Mouse (Mus musculus) forebrain, embryonic 11.5 days (tissue): ENCODE data around the gene Lamtor1. TPM values are rescaled to one million over a fixed set of nuclear protein-coding genes. Genes with fewer than 3 reads are reported as not detected.

Experiments
- ATAC-seq: fragments of 200-750 bp; cut with Nextera tagmentation; replicated peaks from 2 replicates; pipeline ENCODE4 v1.8.0; 2017; ENCODE audit warnings: moderate TSS enrichment; ENCODE audit not compliant: low FRiP score
- DNase-seq: peaks from one replicate; pipeline ENCODE4 v3.0.0-alpha.2; 2017; ENCODE audit warnings: low spot score
- H3K27ac ChIP-seq: fragments of 300-500 bp; sonication (generic); 2 replicates; pipeline ENCODE4 v1.5.1; 2014; ENCODE audit warnings: low read depth, low read length
- H3K27me3 ChIP-seq: fragments of 300-500 bp; sonication (generic); 2 replicates; pipeline ENCODE4 v1.6.1; 2014; ENCODE audit warnings: mild to moderate bottlenecking, low read length, mixed read lengths; ENCODE audit not compliant: control insufficient read depth, insufficient read depth
- H3K36me3 ChIP-seq: fragments of 300-500 bp; sonication (generic); 2 replicates; pipeline ENCODE4 v1.6.1; 2014; ENCODE audit warnings: mild to moderate bottlenecking, low read length, moderate library complexity, mixed read lengths; ENCODE audit not compliant: control insufficient read depth, insufficient read depth
- H3K4me1 ChIP-seq: fragments of 300-500 bp; sonication (generic); replicated peaks from 2 replicates; pipeline ENCODE4 v1.6.1; 2014; ENCODE audit warnings: low read length, mixed read lengths; ENCODE audit not compliant: control insufficient read depth, insufficient read depth
- H3K4me2 ChIP-seq: fragments of 300-500 bp; sonication (generic); 2 replicates; pipeline ENCODE4 v1.6.1; 2014; ENCODE audit warnings: low read depth, mild to moderate bottlenecking, low read length, moderate library complexity, mixed read lengths; ENCODE audit not compliant: severe bottlenecking
- H3K4me3 ChIP-seq: fragments of 300-500 bp; sonication (generic); 2 replicates; pipeline ENCODE4 v1.5.1; 2014; ENCODE audit warnings: low read depth, low read length
- H3K9ac ChIP-seq: fragments of 300-500 bp; sonication (generic); 2 replicates; pipeline ENCODE4 v1.6.1; 2014; ENCODE audit warnings: low read length
- H3K9me3 ChIP-seq: fragments of 300-500 bp; sonication (generic); 2 replicates; pipeline ENCODE4 v1.6.1; 2016; ENCODE audit warnings: low read length, mixed read lengths; ENCODE audit not compliant: control insufficient read depth
- WGBS: fragments of 180-500 bp; shearing (Covaris S2); extraction: QIAGEN DNeasy Blood & Tissue Kit; methylation state at CpG from one replicate; pipeline ENCODE4 v1.1.7; 2014; 5-methylcytosine and 5-hydroxymethylcytosine counted together
- polyA plus RNA-seq: library from polyadenylated mRNA; unstranded; fragments of >200 nt; fragmentation: Nextera tagmentation; extraction: Ambion mirVana; gene quantifications from 2 replicates; pipeline ENCODE4 v1.2.1, GENCODE M21; 2014

Gene Lamtor1
- polyA plus RNA-seq, 1 experiment from 2014 or later, result 126 TPM

GRCm38 (mm10) chr7:101967256-101967655, 61.6 kb downstream of the Lamtor1 start:
- ATAC-seq (no peak), DNase-seq (no peak)
- peaks cover 14% of the 10 kb centered on the region for H3K4me1 ChIP-seq
- H3K27me3 ChIP-seq, result no peaks in the 10 kb centered on the region
- no peak overlapping the region for H3K4me3 ChIP-seq
- H3K36me3 ChIP-seq, result no peaks in the 10 kb centered on the region
- no peak overlapping the region for H3K9ac ChIP-seq
- no peak overlapping the region for H3K4me2 ChIP-seq
- no peaks in the 10 kb centered on the region for H3K9me3 ChIP-seq
- H3K27ac ChIP-seq, result no peak overlapping the region
- WGBS, result 88% methylated on average over 1 of the region's 1 CpGs

- H3K36me3 ChIP-seq, result no peaks in the 10 kb centered on the region
- H3K4me2 ChIP-seq, result peak overlapping the region; percentile 80; the same call in 1 of the 2 replicates
- 58% methylated on average over 2 of the region's 2 CpGs for WGBS
- H3K27me3 ChIP-seq, result no peaks in the 10 kb centered on the region
- H3K4me1 ChIP-seq, result peaks cover 14% of the 10 kb centered on the region
- H3K4me3 ChIP-seq, result no peak overlapping the region
- ATAC-seq (no peak), DNase-seq (no peak)
- H3K27ac ChIP-seq, result peak overlapping the region; percentile 100
- H3K9ac ChIP-seq, result peak overlapping the region; percentile 7; the same call in 1 of the 2 replicates
- H3K9me3 ChIP-seq, result no peaks in the 10 kb centered on the region
These were observed 63.0 kb downstream of the Lamtor1 start for GRCm38 (mm10) chr7:101968751-101969150.

- Histone ChIP-seq H3K36me3 (no peaks in the 10 kb centered on the region), H3K9me3 (no peaks in the 10 kb centered on the region), H3K9ac (peak overlapping the region; percentile 92), H3K4me1 (peaks cover 14% of the 10 kb centered on the region), H3K4me3 (peak overlapping the region; percentile 60), H3K27ac (peak overlapping the region; percentile 100), H3K27me3 (no peaks in the 10 kb centered on the region), H3K4me2 (peak overlapping the region; percentile 80)
- under 1% methylated on average over 53 of the region's 53 CpGs for WGBS
- ATAC-seq (peak; percentile 87), DNase-seq (peak; percentile 91)
These were observed 64.2 kb downstream of the Lamtor1 start for GRCm38 (mm10) chr7:101969694-101970428.

- Histone ChIP-seq H3K4me3 (peak overlapping the region; percentile 60), H3K4me2 (peak overlapping the region; percentile 80), H3K27ac (peak overlapping the region; percentile 100), H3K36me3 (no peaks in the 10 kb centered on the region), H3K9ac (peak overlapping the region; percentile 92), H3K27me3 (no peaks in the 10 kb centered on the region), H3K4me1 (peaks cover 14% of the 10 kb centered on the region), H3K9me3 (no peaks in the 10 kb centered on the region)
- DNase-seq (peak; percentile 96), ATAC-seq (peak; percentile 76)
- WGBS, result under 1% methylated on average over 16 of the region's 17 CpGs
These were observed 64.7 kb downstream of the Lamtor1 start for GRCm38 (mm10) chr7:101970429-101970775.

- peaks cover 14% of the 10 kb centered on the region for H3K4me1 ChIP-seq
- no peaks in the 10 kb centered on the region for H3K27me3 ChIP-seq
- H3K36me3 ChIP-seq, result no peaks in the 10 kb centered on the region
- peak overlapping the region; percentile 80 for H3K4me2 ChIP-seq
- H3K9ac ChIP-seq, result peak overlapping the region; percentile 92
- peak overlapping the region; percentile 100 for H3K27ac ChIP-seq
- H3K4me3 ChIP-seq, result peak overlapping the region; percentile 60
- no peaks in the 10 kb centered on the region for H3K9me3 ChIP-seq
- peak; percentile 87 for DNase-seq
- 3% methylated on average over 19 of the region's 19 CpGs for WGBS
- peak; percentile 78 for ATAC-seq
These were observed 65.2 kb downstream of the Lamtor1 start for GRCm38 (mm10) chr7:101970821-101971461.

GRCm38 (mm10) chr7:101971721-101972120, 66.0 kb downstream of the Lamtor1 start:
- Histone ChIP-seq H3K4me2 (peak overlapping the region; percentile 80), H3K27me3 (no peaks in the 10 kb centered on the region), H3K27ac (peak overlapping the region; percentile 100), H3K36me3 (no peaks in the 10 kb centered on the region), H3K9ac (peak overlapping the region; percentile 92), H3K4me1 (peaks cover 14% of the 10 kb centered on the region), H3K9me3 (no peaks in the 10 kb centered on the region), H3K4me3 (peak overlapping the region; percentile 60)
- 44% methylated on average over 2 of the region's 2 CpGs for WGBS
- ATAC-seq (no peak), DNase-seq (no peak)

- Histone ChIP-seq H3K4me1 (peaks cover 12% of the 10 kb centered on the region), H3K9ac (no peak overlapping the region), H3K4me3 (no peak overlapping the region), H3K36me3 (no peaks in the 10 kb centered on the region), H3K9me3 (no peaks in the 10 kb centered on the region), H3K27ac (no peak overlapping the region), H3K27me3 (no peaks in the 10 kb centered on the region), H3K4me2 (no peak overlapping the region)
- DNase-seq (no peak), ATAC-seq (no peak)
- WGBS, result 83% methylated on average over 3 of the region's 3 CpGs
These were observed 68.0 kb downstream of the Lamtor1 start for GRCm38 (mm10) chr7:101973730-101974129.

- DNase-seq, result no peak
- Histone ChIP-seq H3K36me3 (no peaks in the 10 kb centered on the region), H3K4me1 (peaks cover 8% of the 10 kb centered on the region; the same call in 1 of the 2 replicates), H3K4me2 (no peak overlapping the region), H3K4me3 (no peak overlapping the region), H3K9me3 (no peaks in the 10 kb centered on the region), H3K27ac (no peak overlapping the region), H3K27me3 (no peaks in the 10 kb centered on the region), H3K9ac (no peak overlapping the region)
- 84% methylated on average over 2 of the region's 2 CpGs for WGBS
- no peak for ATAC-seq
These were observed 68.8 kb downstream of the Lamtor1 start for GRCm38 (mm10) chr7:101974505-101974904.
